14 mouse cellular contexts compared by ENCODE assay signal in genomic region chr16:62922245-62922644, GRCm38 (mm10).
DNase-seq lines count a peak whose midpoint lies in the region; ATAC-seq and TF ChIP-seq lines count a peak whose summit lies in the region.
"Had no signal": no experiment of that assay in that cellular context is flagged by ENCODE, and none has a peak within 500 bp of the region (broad histone marks: within the 10 kb centered on the region; RNA-seq: fewer than 3 reads in every experiment).

No protein-coding gene starts in this region.

- no peak for TF ChIP-seq EP300 in liver, postnatal 0 days (IDR thresholded peaks at IDR 0.05; ENCODE audit: low read depth)

- 0 out of 2 replicates have a peak, but pooled peaks have one; percentile 21 for ATAC-seq in forebrain, embryonic 13.5 days
- no peak for ATAC-seq in forebrain, embryonic 12.5 days (ENCODE audit: low FRiP score)
- ATAC-seq in midbrain, embryonic 13.5 days, result no peak
- 0 out of 2 replicates have a peak, but pooled peaks have one; percentile 18 for ATAC-seq in embryonic facial prominence, embryonic 11.5 days (replicated peaks; ENCODE audit: insufficient number of reproducible peaks, low FRiP score, low TSS enrichment, low read depth)
- peak; percentile 99 for ATAC-seq in liver, postnatal 0 days

- no peak for TF ChIP-seq POLR2A in cerebellum, adult 2 months (IDR thresholded peaks at IDR 0.05; ENCODE audit: borderline replicate concordance, insufficient read depth, low read length)

- no peak overlapping the region for H3K9ac ChIP-seq in forebrain, embryonic 13.5 days
- H3K9ac ChIP-seq in forebrain, embryonic 12.5 days, result no peak overlapping the region
- H3K9ac ChIP-seq in midbrain, embryonic 13.5 days (replicated peaks), result no peak overlapping the region
- H3K9ac ChIP-seq in embryonic facial prominence, embryonic 11.5 days (replicated peaks; ENCODE audit: low read length), result no peak overlapping the region
- no peak overlapping the region for H3K9ac ChIP-seq in liver, postnatal 0 days (replicated peaks)
- H3K9ac ChIP-seq: heart, embryonic 15.5 days had no signal

- H3K4me2 ChIP-seq in forebrain, embryonic 13.5 days, result no peak overlapping the region
- H3K4me2 ChIP-seq in forebrain, embryonic 12.5 days, result no peak overlapping the region
- H3K4me2 ChIP-seq in midbrain, embryonic 13.5 days (replicated peaks), result no peak overlapping the region
- no peak overlapping the region for H3K4me2 ChIP-seq in embryonic facial prominence, embryonic 11.5 days (ENCODE audit: low read depth, low read length)
- no peak overlapping the region for H3K4me2 ChIP-seq in liver, postnatal 0 days (ENCODE audit: low read depth, low read length)
- H3K4me2 ChIP-seq: heart, embryonic 15.5 days had no signal

- H3K4me1 ChIP-seq in forebrain, embryonic 13.5 days, result peaks cover 4% of the 10 kb centered on the region
- peaks cover 7% of the 10 kb centered on the region; the same call in 1 of the 2 replicates for H3K4me1 ChIP-seq in forebrain, embryonic 12.5 days
- peaks cover 16% of the 10 kb centered on the region for H3K4me1 ChIP-seq in midbrain, embryonic 10.5 days
- peaks cover 2% of the 10 kb centered on the region; the same call in 1 of the 2 replicates for H3K4me1 ChIP-seq in midbrain, embryonic 13.5 days (replicated peaks)
- H3K4me1 ChIP-seq in embryonic facial prominence, embryonic 11.5 days (ENCODE audit: control insufficient read depth, insufficient read depth, low read length), result no peaks in the 10 kb centered on the region
- H3K4me1 ChIP-seq in liver, postnatal 0 days (ENCODE audit: insufficient read depth), result no peaks in the 10 kb centered on the region
- no peaks in the 10 kb centered on the region for H3K4me1 ChIP-seq in cerebellum, adult 2 months (ENCODE audit: control insufficient read depth, insufficient read depth, low read length)
- H3K4me1 ChIP-seq: heart, embryonic 15.5 days had no signal

- WGBS in forebrain, embryonic 13.5 days, result 11% methylated on average over 8 of the region's 8 CpGs
- WGBS in forebrain, embryonic 12.5 days, result 14% methylated on average over 8 of the region's 8 CpGs
- WGBS in midbrain, embryonic 10.5 days, result 19% methylated on average over 8 of the region's 8 CpGs
- 12% methylated on average over 8 of the region's 8 CpGs for WGBS in midbrain, embryonic 13.5 days
- WGBS in embryonic facial prominence, embryonic 11.5 days, result 15% methylated on average over 8 of the region's 8 CpGs
- 53% methylated on average over 8 of the region's 8 CpGs for WGBS in liver, postnatal 0 days (ENCODE audit: insufficient replicate concordance)
- 20% methylated on average over 8 of the region's 8 CpGs for WGBS in cerebellum, adult 2 months

- no peak overlapping the region for H3K27ac ChIP-seq in forebrain, embryonic 13.5 days
- H3K27ac ChIP-seq in forebrain, embryonic 12.5 days, result no peak overlapping the region
- H3K27ac ChIP-seq in midbrain, embryonic 10.5 days (replicated peaks), result peak overlapping the region; percentile 38
- H3K27ac ChIP-seq in midbrain, embryonic 13.5 days, result no peak overlapping the region
- H3K27ac ChIP-seq in embryonic facial prominence, embryonic 11.5 days (replicated peaks; ENCODE audit: low read depth, low read length), result no peak overlapping the region
- H3K27ac ChIP-seq in liver, postnatal 0 days (ENCODE audit: low read depth), result peak overlapping the region; percentile 37
- no peak overlapping the region for H3K27ac ChIP-seq in cerebellum, adult 2 months (ENCODE audit: insufficient read depth, low read length)
- H3K27ac ChIP-seq: heart, embryonic 15.5 days had no signal

- DNase-seq in midbrain, embryonic 10.5 days (ENCODE audit: low spot score), result peak; percentile 34
- peak; percentile 23 for DNase-seq in embryonic facial prominence, embryonic 11.5 days (ENCODE audit: low spot score)
- peak; percentile 23 for DNase-seq in liver, postnatal 0 days
- DNase-seq in cerebellum, adult 2 months, result no peak
- DNase-seq in T-cell, adult 2 months (ENCODE audit: low spot score), result no peak
- DNase-seq: adrenal gland, adult 8-10 months; gastrocnemius, postnatal 36 days; kidney, postnatal 25 days; right cerebral cortex, postnatal 4 days; thymus, postnatal 14 days had no signal

- no peak overlapping the region for H3K4me3 ChIP-seq in forebrain, embryonic 13.5 days
- H3K4me3 ChIP-seq in forebrain, embryonic 12.5 days (replicated peaks), result no peak overlapping the region
- no peak overlapping the region for H3K4me3 ChIP-seq in midbrain, embryonic 10.5 days
- no peak overlapping the region for H3K4me3 ChIP-seq in midbrain, embryonic 13.5 days (replicated peaks)
- no peak overlapping the region for H3K4me3 ChIP-seq in embryonic facial prominence, embryonic 11.5 days (ENCODE audit: low read depth, low read length)
- no peak overlapping the region for H3K4me3 ChIP-seq in liver, postnatal 0 days (ENCODE audit: low read depth, low read length)
- no peak overlapping the region for H3K4me3 ChIP-seq in cerebellum, adult 2 months (replicated peaks; ENCODE audit: insufficient read depth, low read depth, low read length)
- H3K4me3 ChIP-seq: heart, embryonic 15.5 days had no signal

- H3K27me3 ChIP-seq in forebrain, embryonic 13.5 days, result no peaks in the 10 kb centered on the region
- no peaks in the 10 kb centered on the region for H3K27me3 ChIP-seq in forebrain, embryonic 12.5 days
- H3K27me3 ChIP-seq in midbrain, embryonic 10.5 days (ENCODE audit: low read depth, poor library complexity, severe bottlenecking), result no peaks in the 10 kb centered on the region
- no peaks in the 10 kb centered on the region for H3K27me3 ChIP-seq in midbrain, embryonic 13.5 days
- no peaks in the 10 kb centered on the region for H3K27me3 ChIP-seq in embryonic facial prominence, embryonic 11.5 days (ENCODE audit: control insufficient read depth, insufficient read depth, low read length)
- no peaks in the 10 kb centered on the region for H3K27me3 ChIP-seq in liver, postnatal 0 days (ENCODE audit: insufficient read depth, low read length)
- H3K27me3 ChIP-seq in cerebellum, adult 2 months (ENCODE audit: control insufficient read depth, insufficient read depth, low read length), result no peaks in the 10 kb centered on the region
- H3K27me3 ChIP-seq: heart, embryonic 15.5 days had no signal

- no peaks in the 10 kb centered on the region for H3K36me3 ChIP-seq in forebrain, embryonic 13.5 days (ENCODE audit: poor library complexity, severe bottlenecking)
- no peaks in the 10 kb centered on the region for H3K36me3 ChIP-seq in forebrain, embryonic 12.5 days (replicated peaks)
- no peaks in the 10 kb centered on the region for H3K36me3 ChIP-seq in midbrain, embryonic 10.5 days
- H3K36me3 ChIP-seq in midbrain, embryonic 13.5 days, result no peaks in the 10 kb centered on the region
- no peaks in the 10 kb centered on the region for H3K36me3 ChIP-seq in embryonic facial prominence, embryonic 11.5 days (replicated peaks; ENCODE audit: control insufficient read depth, insufficient read depth, low read depth, low read length)
- H3K36me3 ChIP-seq in liver, postnatal 0 days (replicated peaks; ENCODE audit: insufficient read depth, low read length), result no peaks in the 10 kb centered on the region
- H3K36me3 ChIP-seq: heart, embryonic 15.5 days had no signal

- H3K9me3 ChIP-seq in forebrain, embryonic 13.5 days (replicated peaks), result no peaks in the 10 kb centered on the region
- no peaks in the 10 kb centered on the region for H3K9me3 ChIP-seq in forebrain, embryonic 12.5 days
- no peaks in the 10 kb centered on the region for H3K9me3 ChIP-seq in midbrain, embryonic 10.5 days (replicated peaks)
- 0 out of 2 replicates have a peak, but pooled peaks cover 3% of the 10 kb centered on the region for H3K9me3 ChIP-seq in midbrain, embryonic 13.5 days
- H3K9me3 ChIP-seq in embryonic facial prominence, embryonic 11.5 days (replicated peaks; ENCODE audit: control insufficient read depth, low read length), result no peaks in the 10 kb centered on the region
- H3K9me3 ChIP-seq in liver, postnatal 0 days (ENCODE audit: low read length), result no peaks in the 10 kb centered on the region
- H3K9me3 ChIP-seq: heart, embryonic 15.5 days had no signal

- no peak for TF ChIP-seq CTCF in liver, postnatal 0 days (IDR thresholded peaks at IDR 0.05; ENCODE audit: low read depth)
- no peak for TF ChIP-seq CTCF in cerebellum, adult 2 months (IDR thresholded peaks at IDR 0.05; ENCODE audit: borderline replicate concordance, insufficient read depth, low read depth, low read length)

Comparison
In these comparisons a context has a peak if more than half of its experiments do, and no peak if none do; other contexts are left out.
1. ATAC-seq: peak in forebrain, embryonic 13.5 days (single experiment), embryonic facial prominence, embryonic 11.5 days (single experiment) and liver, postnatal 0 days (single experiment); none in forebrain, embryonic 12.5 days (single experiment) and midbrain, embryonic 13.5 days (single experiment).
2. H3K27ac ChIP-seq: peak in midbrain, embryonic 10.5 days (single experiment) and liver, postnatal 0 days (single experiment); none in forebrain, embryonic 13.5 days (single experiment), forebrain, embryonic 12.5 days (single experiment), midbrain, embryonic 13.5 days (single experiment), embryonic facial prominence, embryonic 11.5 days (single experiment) and cerebellum, adult 2 months (single experiment).
3. DNase-seq: peak in midbrain, embryonic 10.5 days (single experiment), embryonic facial prominence, embryonic 11.5 days (single experiment) and liver, postnatal 0 days (single experiment); none in cerebellum, adult 2 months (0 of 2) and T-cell, adult 2 months (single experiment).